Mouse (Mus musculus) erythroblast, embryonic 14.5 days (primary cell): ENCODE data around the gene Vmn1r86. TPM values are rescaled to one million over a fixed set of nuclear protein-coding genes. Genes with fewer than 3 reads are reported as not detected.
"Not testable (repeated sequence)": the region's sequence is repeated elsewhere in the genome, so short reads cannot be mapped to it uniquely, and the experiment has no call there.

ENCODE experiments used
- H3K27me3 ChIP-seq: 2 replicates; pipeline ENCODE4 v1.6.1; 2012; ENCODE audit warnings: inconsistent platforms; ENCODE audit not compliant: control insufficient read depth
- H3K36me3 ChIP-seq: 2 replicates; pipeline ENCODE4 v1.6.1; 2012; ENCODE audit warnings: mild to moderate bottlenecking, inconsistent platforms; ENCODE audit not compliant: control insufficient read depth
- H3K4me1 ChIP-seq: 2 replicates; pipeline ENCODE4 v1.6.1; 2012; ENCODE audit warnings: inconsistent platforms; ENCODE audit not compliant: control insufficient read depth
- H3K4me3 ChIP-seq: replicated peaks from 2 replicates; pipeline ENCODE3; 2012; ENCODE audit warnings: moderate library complexity, mild to moderate bottlenecking, inconsistent platforms
- H3K9me3 ChIP-seq: 2 replicates; pipeline ENCODE4 v1.6.1; 2012; ENCODE audit warnings: low read length, inconsistent platforms, mixed read lengths; ENCODE audit not compliant: control insufficient read depth
- GATA1 ChIP-seq: IDR thresholded peaks from 2 replicates; pipeline ENCODE4 v1.6.1; 2012; ENCODE audit warnings: low read length, inconsistent platforms, mixed read lengths
- TAL1 ChIP-seq: IDR thresholded peaks from 3 replicates; pipeline ENCODE4 v1.6.1; 2012; ENCODE audit warnings: low read length, inconsistent platforms, mixed read lengths
- polyA plus RNA-seq: library from polyadenylated mRNA; stranded (reverse); fragments of >175 nt; gene quantifications from 2 replicates; pipeline ENCODE4 v1.2.3, GENCODE M21; 2012

The Vmn1r86 gene
- polyA plus RNA-seq = not detected in 2 replicates

- no peak within 1 kb of the TSS for H3K4me3 ChIP-seq
- H3K4me1 ChIP-seq = no peaks in the 10 kb centered on the region
- no peaks in the 10 kb centered on the region for H3K27me3 ChIP-seq
- TF ChIP-seq GATA1 (no peak), TAL1 (no peak)
- H3K9me3 ChIP-seq = no peaks in the 10 kb centered on the region
- H3K36me3 ChIP-seq = no peaks in the 10 kb centered on the region
These were observed at the start of gene Vmn1r86 for GRCm38 (mm10) chr7:13119817-13120216. TSS of gene Vmn1r86 (minus strand) at chr7:13119917.

GRCm38 (mm10) chr7:13159268-13159667 is 39.6 kb upstream of the Vmn1r86 start, which contains the start of gene Vmn1r88:
TSS of gene Vmn1r88 (plus strand) at chr7:13159568.
- Histone ChIP-seq H3K36me3 (no peaks in the 10 kb centered on the region), H3K4me3 (no peak within 1 kb of the TSS), H3K4me1 (no peaks in the 10 kb centered on the region), H3K9me3 (peaks cover 2% of the 10 kb centered on the region; the same call in 1 of the 2 replicates), H3K27me3 (no peaks in the 10 kb centered on the region)
- TF ChIP-seq TAL1 (no peak), GATA1 (no peak)

GRCm38 (mm10) chr7:13140057-13140456 is 20.3 kb upstream of the Vmn1r86 start, which contains the start of gene Vmn1r87:
TSS of gene Vmn1r87 (minus strand) at chr7:13140157.
- TF ChIP-seq GATA1 (no peak), TAL1 (no peak)
- H3K4me3 ChIP-seq = no peak within 1 kb of the TSS
- no peaks in the 10 kb centered on the region for H3K4me1 ChIP-seq
- no peaks in the 10 kb centered on the region for H3K27me3 ChIP-seq
- no peaks in the 10 kb centered on the region for H3K36me3 ChIP-seq
- H3K9me3 ChIP-seq = no peaks in the 10 kb centered on the region

GRCm38 (mm10) chr7:13137340-13137739 is 17.6 kb upstream of the Vmn1r86 start:
- Histone ChIP-seq H3K36me3 (no peaks in the 10 kb centered on the region), H3K4me3 (no peak overlapping the region), H3K9me3 (no peaks in the 10 kb centered on the region), H3K27me3 (no peaks in the 10 kb centered on the region), H3K4me1 (no peaks in the 10 kb centered on the region)
- no peak for TF ChIP-seq GATA1
- TF ChIP-seq TAL1 = no peak

- Histone ChIP-seq H3K4me3 (no peak overlapping the region), H3K9me3 (no peaks in the 10 kb centered on the region), H3K4me1 (no peaks in the 10 kb centered on the region), H3K36me3 (no peaks in the 10 kb centered on the region), H3K27me3 (no peaks in the 10 kb centered on the region)
- TF ChIP-seq GATA1 (no peak), TAL1 (no peak)
These were observed 12.1 kb upstream of the Vmn1r86 start for GRCm38 (mm10) chr7:13131856-13132255.

- not testable (repeated sequence) for H3K4me1 ChIP-seq, H3K9me3 ChIP-seq, H3K4me3 ChIP-seq, H3K36me3 ChIP-seq, H3K27me3 ChIP-seq
These were observed 3.9 kb upstream of the Vmn1r86 start for GRCm38 (mm10) chr7:13123554-13124153.

- no peaks in the 10 kb centered on the region for H3K9me3 ChIP-seq
- TF ChIP-seq TAL1 = no peak
- TF ChIP-seq GATA1 = no peak
- H3K4me1 ChIP-seq = no peaks in the 10 kb centered on the region
- no peak within 1 kb of the TSS for H3K4me3 ChIP-seq
- H3K36me3 ChIP-seq = no peaks in the 10 kb centered on the region
- H3K27me3 ChIP-seq = no peaks in the 10 kb centered on the region
These were observed 24.6 kb downstream of the Vmn1r86 start, which contains the start of gene Vmn1r85 for GRCm38 (mm10) chr7:13095073-13095472. TSS of gene Vmn1r85 (minus strand) at chr7:13095173.

- Histone ChIP-seq H3K4me1 (no peaks in the 10 kb centered on the region), H3K9me3 (no peaks in the 10 kb centered on the region), H3K36me3 (no peaks in the 10 kb centered on the region), H3K4me3 (no peak overlapping the region), H3K27me3 (no peaks in the 10 kb centered on the region)
- no peak for TF ChIP-seq GATA1
- no peak for TF ChIP-seq TAL1
These were observed 47.4 kb downstream of the Vmn1r86 start for GRCm38 (mm10) chr7:13072293-13072692.

- not testable (repeated sequence) for H3K36me3 ChIP-seq, H3K9me3 ChIP-seq, H3K27me3 ChIP-seq, H3K4me3 ChIP-seq, H3K4me1 ChIP-seq
These were observed 56.3 kb downstream of the Vmn1r86 start for GRCm38 (mm10) chr7:13063399-13063798.

- Histone ChIP-seq H3K36me3 (no peaks in the 10 kb centered on the region), H3K4me3 (no peak overlapping the region), H3K9me3 (peaks cover 2% of the 10 kb centered on the region; the same call in 1 of the 2 replicates), H3K27me3 (peaks cover 3% of the 10 kb centered on the region; the same call in 1 of the 2 replicates), H3K4me1 (peaks cover 6% of the 10 kb centered on the region)
- no peak for TF ChIP-seq TAL1
- no peak for TF ChIP-seq GATA1
These were observed 60.2 kb downstream of the Vmn1r86 start for GRCm38 (mm10) chr7:13059536-13059935.
